Mouse (Mus musculus) lung, embryonic 14.5 days (tissue): ENCODE measurements around the gene Slc38a8. TPM values are rescaled to one million over a fixed set of nuclear protein-coding genes. Genes with fewer than 3 reads are reported as not detected.

Experiments
- ATAC-seq: fragments of 200-750 bp; cut with Nextera tagmentation; 2 replicates; pipeline ENCODE4 v1.8.0; 2017; ENCODE audit warnings: mild to moderate bottlenecking, moderate TSS enrichment, moderate library complexity; ENCODE audit not compliant: insufficient read depth
- DNase-seq: peaks from one replicate; pipeline ENCODE4 v3.0.0-alpha.2; 2015
- H3K27ac ChIP-seq: fragments of 300-500 bp; sonication (generic); 2 replicates; pipeline ENCODE4 v1.5.1; 2014; ENCODE audit warnings: low read depth, mild to moderate bottlenecking, moderate library complexity
- H3K27me3 ChIP-seq: fragments of 300-500 bp; sonication (generic); 2 replicates; pipeline ENCODE4 v1.6.1; 2014; ENCODE audit warnings: low read length, control low read depth; ENCODE audit not compliant: insufficient read depth
- H3K36me3 ChIP-seq: fragments of 300-500 bp; sonication (generic); 2 replicates; pipeline ENCODE4 v1.6.1; 2014; ENCODE audit warnings: control low read depth; ENCODE audit not compliant: insufficient read depth
- H3K4me1 ChIP-seq: fragments of 300-500 bp; sonication (generic); 2 replicates; pipeline ENCODE4 v1.6.1; 2014; ENCODE audit warnings: antibody characterized with exemption, control low read depth; ENCODE audit not compliant: insufficient read depth
- H3K4me2 ChIP-seq: fragments of 300-500 bp; sonication (generic); 2 replicates; pipeline ENCODE4 v1.6.1; 2014; ENCODE audit warnings: mild to moderate bottlenecking
- H3K4me3 ChIP-seq: fragments of 300-500 bp; sonication (generic); 2 replicates; pipeline ENCODE4 v1.5.1; 2014; ENCODE audit warnings: low read depth, low read length
- H3K9ac ChIP-seq: fragments of 300-500 bp; sonication (generic); 2 replicates; pipeline ENCODE4 v1.6.1; 2014
- H3K9me3 ChIP-seq: fragments of 300-500 bp; sonication (generic); 2 replicates; pipeline ENCODE4 v1.6.1; 2016; ENCODE audit warnings: low read depth, low read length, control low read depth
- CTCF ChIP-seq: IDR thresholded peaks from 2 replicates; pipeline ENCODE4 v1.5.1; 2016; ENCODE audit warnings: antibody characterized with exemption, low read depth
- WGBS: fragments of 180-500 bp; shearing (Covaris S2); extraction: QIAGEN DNeasy Blood & Tissue Kit; methylation state at CpG from one replicate; pipeline ENCODE4 v1.1.7; 2014; 5-methylcytosine and 5-hydroxymethylcytosine counted together
- polyA plus RNA-seq: library from polyadenylated mRNA; unstranded; fragments of >200 nt; fragmentation: Nextera tagmentation; extraction: Ambion mirVana; gene quantifications from 2 replicates; pipeline ENCODE4 v1.2.1, GENCODE M21; 2014

The Slc38a8 gene
- polyA plus RNA-seq, 1 experiment from 2014 or later = not detected

- Histone ChIP-seq H3K27me3 (no peaks in the 10 kb centered on the region), H3K27ac (peak overlapping the region; percentile 46; the same call in 1 of the 2 replicates), H3K36me3 (no peaks in the 10 kb centered on the region), H3K4me1 (peaks cover 9% of the 10 kb centered on the region), H3K9me3 (no peaks in the 10 kb centered on the region), H3K9ac (no peak overlapping the region), H3K4me3 (no peak overlapping the region), H3K4me2 (0 out of 2 replicates have a peak overlapping the region, but pooled peaks have one; percentile 33)
- WGBS = 63% methylated on average over 7 of the region's 7 CpGs
- DNase-seq (no peak), ATAC-seq (peak; percentile 32; the same call in 1 of the 2 replicates)
- no peak for TF ChIP-seq CTCF
Observed at GRCm38 (mm10) chr8:119439893-119440249, 61.6 kb downstream of the Slc38a8 start.

- peaks cover 9% of the 10 kb centered on the region for H3K4me1 ChIP-seq
- no peak for DNase-seq
- H3K4me3 ChIP-seq = no peak overlapping the region
- H3K27ac ChIP-seq = no peak overlapping the region
- no peak overlapping the region for H3K4me2 ChIP-seq
- H3K27me3 ChIP-seq = no peaks in the 10 kb centered on the region
- H3K9me3 ChIP-seq = no peaks in the 10 kb centered on the region
- 91% methylated on average over 2 of the region's 2 CpGs for WGBS
- H3K36me3 ChIP-seq = no peaks in the 10 kb centered on the region
- no peak for TF ChIP-seq CTCF
- no peak overlapping the region for H3K9ac ChIP-seq
- no peak for ATAC-seq
Observed at GRCm38 (mm10) chr8:119439424-119439823, 62.1 kb downstream of the Slc38a8 start.

- H3K36me3 ChIP-seq = no peaks in the 10 kb centered on the region
- 0 out of 2 replicates have a peak overlapping the region, but pooled peaks have one; percentile 18 for H3K27ac ChIP-seq
- H3K9me3 ChIP-seq = no peaks in the 10 kb centered on the region
- no peaks in the 10 kb centered on the region for H3K27me3 ChIP-seq
- no peak for DNase-seq
- H3K4me2 ChIP-seq = no peak overlapping the region
- WGBS = 72% methylated on average over 6 of the region's 6 CpGs
- peaks cover 9% of the 10 kb centered on the region for H3K4me1 ChIP-seq
- no peak for TF ChIP-seq CTCF
- H3K4me3 ChIP-seq = no peak overlapping the region
- no peak overlapping the region for H3K9ac ChIP-seq
- no peak for ATAC-seq
Observed at GRCm38 (mm10) chr8:119438876-119439275, 62.6 kb downstream of the Slc38a8 start.

GRCm38 (mm10) chr8:119437506-119437905 lies 64.0 kb downstream of the Slc38a8 start:
- Histone ChIP-seq H3K36me3 (no peaks in the 10 kb centered on the region), H3K9me3 (no peaks in the 10 kb centered on the region), H3K27me3 (no peaks in the 10 kb centered on the region), H3K4me1 (peaks cover 9% of the 10 kb centered on the region), H3K9ac (no peak overlapping the region), H3K27ac (no peak overlapping the region), H3K4me2 (peak overlapping the region; percentile 36; the same call in 1 of the 2 replicates), H3K4me3 (no peak overlapping the region)
- WGBS = 64% methylated on average over 11 of the region's 11 CpGs
- DNase-seq (no peak), ATAC-seq (no peak)
- TF ChIP-seq CTCF = no peak

GRCm38 (mm10) chr8:119436933-119437332 lies 64.6 kb downstream of the Slc38a8 start:
- peak overlapping the region; percentile 23; the same call in 1 of the 2 replicates for H3K9ac ChIP-seq
- H3K36me3 ChIP-seq = no peaks in the 10 kb centered on the region
- TF ChIP-seq CTCF = no peak
- H3K9me3 ChIP-seq = no peaks in the 10 kb centered on the region
- peak overlapping the region; percentile 36; the same call in 1 of the 2 replicates for H3K4me2 ChIP-seq
- 12% methylated on average over 9 of the region's 9 CpGs for WGBS
- DNase-seq (peak; percentile 52), ATAC-seq (peak; percentile 9; the same call in 1 of the 2 replicates)
- no peaks in the 10 kb centered on the region for H3K27me3 ChIP-seq
- H3K4me3 ChIP-seq = no peak overlapping the region
- H3K27ac ChIP-seq = no peak overlapping the region
- H3K4me1 ChIP-seq = peaks cover 9% of the 10 kb centered on the region

GRCm38 (mm10) chr8:119436331-119436730 lies 65.2 kb downstream of the Slc38a8 start:
- no peak for ATAC-seq
- H3K4me2 ChIP-seq = no peak overlapping the region

GRCm38 (mm10) chr8:119435527-119435926 lies 66.0 kb downstream of the Slc38a8 start:
- Histone ChIP-seq H3K4me1 (peaks cover 5% of the 10 kb centered on the region), H3K9me3 (no peaks in the 10 kb centered on the region), H3K9ac (no peak overlapping the region), H3K4me3 (no peak overlapping the region), H3K36me3 (no peaks in the 10 kb centered on the region), H3K4me2 (no peak overlapping the region), H3K27ac (no peak overlapping the region), H3K27me3 (no peaks in the 10 kb centered on the region)
- ATAC-seq (no peak), DNase-seq (no peak)
- 81% methylated on average over 7 of the region's 7 CpGs for WGBS
- no peak for TF ChIP-seq CTCF

More at GRCm38 (mm10) chr8:119436331-119436730, 65.2 kb downstream of the Slc38a8 start:
- Histone ChIP-seq H3K9ac (no peak overlapping the region), H3K36me3 (no peaks in the 10 kb centered on the region), H3K4me1 (peaks cover 9% of the 10 kb centered on the region), H3K9me3 (no peaks in the 10 kb centered on the region), H3K27ac (no peak overlapping the region), H3K27me3 (no peaks in the 10 kb centered on the region), H3K4me3 (no peak overlapping the region)
- 84% methylated on average over 10 of the region's 10 CpGs for WGBS
- no peak for TF ChIP-seq CTCF
- no peak for DNase-seq
